Mouse (Mus musculus): ENCODE data around the gene Trappc2. TPM values are rescaled to one million over a fixed set of nuclear protein-coding genes. Genes with fewer than 3 reads are reported as not detected.

Trappc2 gene
- polyA plus RNA-seq (2015; fragmentation: Nextera tagmentation; extraction: Ambion mirVana): 23.4 and 23.9 TPM in 2 replicates

DNA sequence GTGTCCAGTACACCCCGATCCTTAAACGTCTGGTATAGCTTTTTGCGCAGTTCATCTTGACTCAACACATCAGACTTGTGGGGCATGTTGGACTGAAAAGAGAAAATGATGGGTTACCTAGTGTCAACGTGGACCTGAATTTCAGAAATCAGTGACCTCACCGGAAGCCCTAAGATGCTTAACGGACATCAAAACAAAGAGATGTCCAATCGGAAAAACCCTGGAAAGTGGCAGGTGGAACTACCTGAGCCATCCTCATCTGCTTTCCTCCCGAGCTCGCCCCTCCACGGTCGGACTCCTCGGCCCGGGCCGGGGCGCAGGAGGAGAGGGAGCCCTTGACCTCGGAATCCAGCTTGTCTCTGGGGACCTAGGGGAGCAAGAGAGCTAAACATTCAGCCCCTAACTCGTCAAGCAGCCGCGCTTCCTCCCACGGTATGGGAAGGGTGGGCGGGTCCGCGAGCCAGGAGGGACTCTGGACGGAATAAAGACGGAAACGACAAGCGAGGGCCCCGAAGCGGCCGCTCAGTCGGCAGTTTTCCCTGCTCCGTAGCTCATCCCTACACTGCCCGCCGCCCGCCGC, at the start of gene Trappc2:
Gene Trappc2, plus strand, starts transcription at position 539 of the 580 bp plus-strand sequence.
- peak within 1 kb of the TSS; percentile 76 for H3K9ac ChIP-seq (replicated peaks; ENCODE audit: low read length)
- H3K27ac ChIP-seq (ENCODE audit: low read length): peak within 1 kb of the TSS; percentile 80
- 17% methylated on average over 32 of the region's 36 CpGs for WGBS
- H3K27me3 ChIP-seq (ENCODE audit: insufficient read depth, low read length): peaks cover 14% of the 10 kb centered on the region; the same call in 1 of the 2 replicates
- peak; percentile 84 for ATAC-seq (ENCODE audit: low FRiP score, low TSS enrichment)
- H3K4me1 ChIP-seq (ENCODE audit: insufficient read depth, low read length): peaks cover 5% of the 10 kb centered on the region; the same call in 1 of the 2 replicates
- no peaks in the 10 kb centered on the region for H3K36me3 ChIP-seq (ENCODE audit: insufficient read depth, low read length)
- H3K4me3 ChIP-seq (ENCODE audit: low read length): peak within 1 kb of the TSS; percentile 67
- peak within 1 kb of the TSS; percentile 59 for H3K4me2 ChIP-seq (replicated peaks; ENCODE audit: low read depth, low read length)
- H3K9me3 ChIP-seq (ENCODE audit: low read length): no peaks in the 10 kb centered on the region

DNA sequence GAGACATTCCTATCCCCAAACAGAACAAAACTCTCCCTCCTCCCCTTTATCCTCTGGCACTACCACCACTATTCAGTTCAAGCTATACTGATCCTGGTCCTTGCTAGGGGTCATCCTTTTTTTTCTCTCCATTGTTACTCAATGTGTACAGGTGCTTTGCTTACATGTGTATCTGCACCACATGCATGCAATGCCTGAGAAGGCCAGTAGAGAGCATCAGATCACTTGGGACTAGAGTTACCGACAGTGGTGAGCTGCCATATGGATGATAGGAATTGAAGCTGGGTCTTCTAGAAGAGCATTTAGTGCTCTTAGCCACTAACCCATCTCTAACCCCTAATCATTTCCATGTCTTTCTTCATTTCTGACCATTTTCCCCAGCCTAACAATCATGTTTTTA, 46.6 kb upstream of the Trappc2 start:
- no peak overlapping the region for H3K27ac ChIP-seq (ENCODE audit: low read length)
- no peaks in the 10 kb centered on the region for H3K4me1 ChIP-seq (ENCODE audit: insufficient read depth, low read length)
- no peaks in the 10 kb centered on the region for H3K9me3 ChIP-seq (ENCODE audit: low read length)
- H3K4me2 ChIP-seq (replicated peaks; ENCODE audit: low read depth, low read length): no peak overlapping the region
- H3K27me3 ChIP-seq (ENCODE audit: insufficient read depth, low read length): no peaks in the 10 kb centered on the region; the same call in 1 of the 2 replicates
- no peaks in the 10 kb centered on the region for H3K36me3 ChIP-seq (ENCODE audit: insufficient read depth, low read length)
- 86% methylated on average over 1 of the region's 1 CpGs for WGBS
- ATAC-seq (ENCODE audit: low FRiP score, low TSS enrichment): no peak
- no peak overlapping the region for H3K4me3 ChIP-seq (ENCODE audit: low read length)
- no peak overlapping the region for H3K9ac ChIP-seq (replicated peaks; ENCODE audit: low read length)

DNA sequence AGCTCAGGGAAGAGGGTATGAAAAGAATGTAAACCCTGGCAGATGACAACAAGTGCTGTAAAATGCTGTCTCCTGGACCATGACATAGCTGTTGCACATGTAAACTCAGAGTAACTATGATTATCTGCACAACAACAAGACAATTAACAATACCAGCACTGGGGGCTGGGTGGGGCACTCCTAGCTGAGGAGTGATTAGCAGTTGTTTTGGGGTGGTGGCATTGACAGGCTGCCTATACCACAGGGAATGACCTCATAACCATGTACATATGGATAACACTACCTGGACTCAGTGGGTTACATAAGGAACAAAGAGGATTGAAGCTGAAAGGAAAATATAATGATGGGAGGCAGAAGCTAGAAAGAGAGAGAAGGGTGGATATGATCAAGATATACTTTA, 32.5 kb upstream of the Trappc2 start:
- Histone ChIP-seq H3K4me1 (ENCODE audit: insufficient read depth, low read length) (no peaks in the 10 kb centered on the region), H3K4me3 (ENCODE audit: low read length) (no peak overlapping the region), H3K9me3 (ENCODE audit: low read length) (no peaks in the 10 kb centered on the region), H3K36me3 (ENCODE audit: insufficient read depth, low read length) (peaks cover 4% of the 10 kb centered on the region; the same call in 1 of the 2 replicates), H3K27ac (ENCODE audit: low read length) (no peak overlapping the region), H3K4me2 (replicated peaks; ENCODE audit: low read depth, low read length) (no peak overlapping the region), H3K27me3 (ENCODE audit: insufficient read depth, low read length) (peaks cover 5% of the 10 kb centered on the region; the same call in 1 of the 2 replicates), H3K9ac (replicated peaks; ENCODE audit: low read length) (no peak overlapping the region)
- ATAC-seq (ENCODE audit: low FRiP score, low TSS enrichment): no peak

- no peak overlapping the region for H3K4me3 ChIP-seq (ENCODE audit: low read length)
- H3K27me3 ChIP-seq (ENCODE audit: insufficient read depth, low read length): no peaks in the 10 kb centered on the region; the same call in 1 of the 2 replicates
- no peak overlapping the region for H3K9ac ChIP-seq (replicated peaks; ENCODE audit: low read length)
- H3K36me3 ChIP-seq (ENCODE audit: insufficient read depth, low read length): no peaks in the 10 kb centered on the region
- ATAC-seq (ENCODE audit: low FRiP score, low TSS enrichment): no peak
- 75% methylated on average over 5 of the region's 6 CpGs for WGBS
- no peaks in the 10 kb centered on the region for H3K4me1 ChIP-seq (ENCODE audit: insufficient read depth, low read length)
- no peak overlapping the region for H3K4me2 ChIP-seq (replicated peaks; ENCODE audit: low read depth, low read length)
- H3K9me3 ChIP-seq (ENCODE audit: low read length): no peaks in the 10 kb centered on the region
- no peak overlapping the region for H3K27ac ChIP-seq (ENCODE audit: low read length)
These were observed 24.2 kb upstream of the Trappc2 start for GRCm38 (mm10) chrX:166416196-166416595.

DNA sequence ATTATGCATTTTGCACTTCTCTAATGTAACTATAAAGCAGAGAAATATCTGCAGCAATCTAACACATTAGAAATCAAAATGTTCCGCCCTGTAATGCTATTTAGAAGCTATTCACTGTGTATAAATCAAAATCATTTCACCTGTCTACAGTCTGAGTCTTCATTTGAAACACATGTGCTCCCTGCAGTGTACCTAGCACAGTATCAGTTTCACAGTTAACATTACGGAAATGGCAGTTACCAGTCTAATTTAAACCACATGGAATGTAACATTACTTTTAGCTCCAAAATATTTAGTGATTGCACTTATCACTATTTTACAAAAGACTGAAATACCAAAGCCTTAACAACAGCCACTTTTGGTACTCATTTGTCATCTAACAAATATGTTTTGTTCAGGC, 5.6 kb upstream of the Trappc2 start:
- Histone ChIP-seq H3K36me3 (ENCODE audit: insufficient read depth, low read length) (no peaks in the 10 kb centered on the region), H3K4me3 (ENCODE audit: low read length) (no peak overlapping the region), H3K9ac (replicated peaks; ENCODE audit: low read length) (no peak overlapping the region), H3K4me2 (replicated peaks; ENCODE audit: low read depth, low read length) (no peak overlapping the region), H3K9me3 (ENCODE audit: low read length) (no peaks in the 10 kb centered on the region), H3K27ac (ENCODE audit: low read length) (no peak overlapping the region), H3K27me3 (ENCODE audit: insufficient read depth, low read length) (peaks cover 3% of the 10 kb centered on the region; the same call in 1 of the 2 replicates), H3K4me1 (ENCODE audit: insufficient read depth, low read length) (no peaks in the 10 kb centered on the region)
- no peak for ATAC-seq (ENCODE audit: low FRiP score, low TSS enrichment)
- 73% methylated on average over 2 of the region's 2 CpGs for WGBS

DNA sequence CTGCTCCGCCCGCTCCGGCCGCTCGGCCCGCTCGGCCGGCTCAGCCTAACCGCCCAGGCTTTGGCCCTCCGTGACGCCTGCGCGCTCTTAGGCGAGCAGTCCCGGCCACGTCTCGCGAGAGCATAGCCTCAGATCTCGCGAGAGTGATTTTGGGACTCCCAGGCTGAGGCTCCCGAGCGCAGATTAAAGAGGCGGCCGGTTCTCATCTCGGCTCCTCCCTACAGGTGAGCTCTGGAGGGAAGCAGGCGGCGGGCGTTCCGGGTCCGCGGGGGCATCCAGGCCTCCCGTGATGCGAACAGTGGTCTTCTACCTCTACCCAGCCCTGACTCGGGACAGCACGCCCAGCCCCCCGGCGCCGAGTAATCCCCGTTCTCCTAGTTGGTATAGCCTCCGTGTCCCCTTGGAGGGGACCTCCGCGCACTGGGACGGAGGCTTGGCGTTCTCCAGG, 266 bp downstream of the Trappc2 start, which contains the start of gene Ofd1:
Gene Ofd1, minus strand, starts transcription at position 89 of the 448 bp plus-strand sequence.
- Histone ChIP-seq H3K4me3 (ENCODE audit: low read length) (peak within 1 kb of the TSS; percentile 67), H3K9me3 (ENCODE audit: low read length) (no peaks in the 10 kb centered on the region), H3K36me3 (ENCODE audit: insufficient read depth, low read length) (no peaks in the 10 kb centered on the region), H3K27me3 (ENCODE audit: insufficient read depth, low read length) (peaks cover 14% of the 10 kb centered on the region; the same call in 1 of the 2 replicates), H3K4me2 (replicated peaks; ENCODE audit: low read depth, low read length) (peak within 1 kb of the TSS; percentile 59), H3K9ac (replicated peaks; ENCODE audit: low read length) (peak within 1 kb of the TSS; percentile 76), H3K27ac (ENCODE audit: low read length) (peak within 1 kb of the TSS; percentile 80), H3K4me1 (ENCODE audit: insufficient read depth, low read length) (peaks cover 5% of the 10 kb centered on the region; the same call in 1 of the 2 replicates)
- 20% methylated on average over 34 of the region's 44 CpGs for WGBS
- ATAC-seq (ENCODE audit: low FRiP score, low TSS enrichment): peak; percentile 99

DNA sequence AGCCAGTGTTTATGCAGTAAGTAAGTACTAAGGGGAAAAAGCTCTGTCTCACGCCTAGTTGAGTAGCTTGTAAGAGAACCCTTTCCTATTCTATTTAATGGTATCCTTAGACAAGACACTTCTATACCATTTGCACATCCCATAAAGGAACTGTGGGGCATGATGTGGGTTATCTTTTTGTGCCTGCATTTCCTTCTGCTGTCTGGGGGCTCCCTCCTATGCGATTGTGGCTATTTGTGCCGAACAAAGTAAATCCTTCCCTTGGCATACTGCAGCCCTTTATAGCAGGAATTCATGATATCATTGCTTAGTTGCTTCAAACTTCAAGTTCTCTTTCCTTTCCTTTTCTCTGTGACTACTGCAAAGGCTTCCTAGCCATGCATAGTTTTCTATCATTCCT, 4.2 kb downstream of the Trappc2 start:
- WGBS: 87% methylated on average over 3 of the region's 3 CpGs
- peaks cover 18% of the 10 kb centered on the region; the same call in 1 of the 2 replicates for H3K27me3 ChIP-seq (ENCODE audit: insufficient read depth, low read length)
- no peak overlapping the region for H3K27ac ChIP-seq (ENCODE audit: low read length)
- no peaks in the 10 kb centered on the region for H3K9me3 ChIP-seq (ENCODE audit: low read length)
- no peaks in the 10 kb centered on the region for H3K36me3 ChIP-seq (ENCODE audit: insufficient read depth, low read length)
- no peak overlapping the region for H3K9ac ChIP-seq (replicated peaks; ENCODE audit: low read length)
- H3K4me2 ChIP-seq (replicated peaks; ENCODE audit: low read depth, low read length): no peak overlapping the region
- peaks cover 5% of the 10 kb centered on the region; the same call in 1 of the 2 replicates for H3K4me1 ChIP-seq (ENCODE audit: insufficient read depth, low read length)
- ATAC-seq (ENCODE audit: low FRiP score, low TSS enrichment): no peak
- H3K4me3 ChIP-seq (ENCODE audit: low read length): no peak overlapping the region

GRCm38 (mm10) chrX:166453532-166453931, 13.2 kb downstream of the Trappc2 start:
- H3K9ac ChIP-seq (replicated peaks; ENCODE audit: low read length): no peak overlapping the region
- H3K27ac ChIP-seq (ENCODE audit: low read length): no peak overlapping the region
- peaks cover 5% of the 10 kb centered on the region; the same call in 1 of the 2 replicates for H3K27me3 ChIP-seq (ENCODE audit: insufficient read depth, low read length)
- H3K9me3 ChIP-seq (ENCODE audit: low read length): no peaks in the 10 kb centered on the region
- H3K4me1 ChIP-seq (ENCODE audit: insufficient read depth, low read length): no peaks in the 10 kb centered on the region
- 80% methylated on average over 6 of the region's 6 CpGs for WGBS
- H3K4me3 ChIP-seq (ENCODE audit: low read length): no peak overlapping the region
- no peak for ATAC-seq (ENCODE audit: low FRiP score, low TSS enrichment)
- peaks cover 7% of the 10 kb centered on the region; the same call in 1 of the 2 replicates for H3K36me3 ChIP-seq (ENCODE audit: insufficient read depth, low read length)
- H3K4me2 ChIP-seq (replicated peaks; ENCODE audit: low read depth, low read length): no peak overlapping the region

GRCm38 (mm10) chrX:166454331-166454730, 14.0 kb downstream of the Trappc2 start:
- no peak overlapping the region for H3K4me3 ChIP-seq (ENCODE audit: low read length)
- H3K4me2 ChIP-seq (replicated peaks; ENCODE audit: low read depth, low read length): no peak overlapping the region
- no peak for ATAC-seq (ENCODE audit: low FRiP score, low TSS enrichment)
- no peaks in the 10 kb centered on the region for H3K9me3 ChIP-seq (ENCODE audit: low read length)
- H3K9ac ChIP-seq (replicated peaks; ENCODE audit: low read length): no peak overlapping the region
- H3K4me1 ChIP-seq (ENCODE audit: insufficient read depth, low read length): no peaks in the 10 kb centered on the region
- H3K27me3 ChIP-seq (ENCODE audit: insufficient read depth, low read length): peaks cover 5% of the 10 kb centered on the region; the same call in 1 of the 2 replicates
- WGBS: 70% methylated on average over 3 of the region's 3 CpGs
- peaks cover 7% of the 10 kb centered on the region; the same call in 1 of the 2 replicates for H3K36me3 ChIP-seq (ENCODE audit: insufficient read depth, low read length)
- no peak overlapping the region for H3K27ac ChIP-seq (ENCODE audit: low read length)

DNA sequence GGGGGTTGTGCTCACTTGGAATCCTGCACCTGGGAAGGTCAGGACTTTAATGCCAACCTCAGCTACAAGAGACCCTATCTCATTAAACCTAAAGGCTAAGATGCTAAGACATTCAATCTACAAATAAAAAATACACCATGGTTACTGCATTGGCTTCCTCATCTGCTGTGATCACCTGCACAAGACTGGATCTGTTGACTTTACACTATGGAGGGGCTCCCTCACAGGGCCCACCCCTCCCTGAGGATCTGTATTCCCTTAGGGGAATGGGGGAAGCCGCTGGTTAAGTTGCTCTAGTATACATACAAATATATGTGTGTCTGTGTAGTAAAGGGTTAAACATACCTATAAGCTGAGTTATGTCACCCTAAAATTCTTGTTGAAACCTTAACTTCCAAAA, 15.2 kb downstream of the Trappc2 start:
- peaks cover 8% of the 10 kb centered on the region; the same call in 1 of the 2 replicates for H3K27me3 ChIP-seq (ENCODE audit: insufficient read depth, low read length)
- H3K36me3 ChIP-seq (ENCODE audit: insufficient read depth, low read length): peaks cover 9% of the 10 kb centered on the region; the same call in 1 of the 2 replicates
- ATAC-seq (ENCODE audit: low FRiP score, low TSS enrichment): no peak
- no peak overlapping the region for H3K4me2 ChIP-seq (replicated peaks; ENCODE audit: low read depth, low read length)
- 79% methylated on average over 1 of the region's 1 CpGs for WGBS
- H3K4me3 ChIP-seq (ENCODE audit: low read length): no peak overlapping the region
- H3K9ac ChIP-seq (replicated peaks; ENCODE audit: low read length): no peak overlapping the region
- no peaks in the 10 kb centered on the region for H3K4me1 ChIP-seq (ENCODE audit: insufficient read depth, low read length)
- H3K9me3 ChIP-seq (ENCODE audit: low read length): no peaks in the 10 kb centered on the region
- no peak overlapping the region for H3K27ac ChIP-seq (ENCODE audit: low read length)
